Mouse (Mus musculus) B cell, adult 67 days (primary cell): ENCODE measurements around the gene Asb5. TPM values are rescaled to one million over a fixed set of nuclear protein-coding genes. Genes with fewer than 3 reads are reported as not detected.

Experiments used
- total RNA-seq, 2 experiments: library from RNA; stranded (reverse); gene quantifications; 4 replicates each; pipeline ENCODE4 v1.2.4; 2023

Asb5 gene
- total RNA-seq: 1 to 10 TPM; 1.7 to 2.1 TPM

GRCm38 (mm10) chr8:54529382-54530296, at the start of gene Asb5, which contains the start of gene Spcs3:
TSS of gene Asb5 (plus strand) at chr8:54529580.
TSS of gene Spcs3 (minus strand) at chr8:54529998.

GRCm38 (mm10) chr8:54600671-54601251, 71.4 kb downstream of the Asb5 start, which contains the start of gene Spata4:
TSS of gene Spata4 (plus strand) at chr8:54600781.

Other genes with a start within 250 kb of the Asb5 start
- 10 to 100 TPM; 47.1 to 49.1 TPM for gene Spcs3, start 418 bp downstream of the Asb5 start, total RNA-seq
- gene Spata4, start 71.2 kb downstream of the Asb5 start, total RNA-seq: not detected